Mouse (Mus musculus) cerebellum, postnatal 10 days (tissue): ENCODE data around the gene Aloxe3.

Experiments used
- DNase-seq, 2 experiments: peaks; one replicate each; pipeline ENCODE4 v3.0.0; 2021; ENCODE audit warnings: mixed read lengths in 2 of 2

Gene Aloxe3

DNA sequence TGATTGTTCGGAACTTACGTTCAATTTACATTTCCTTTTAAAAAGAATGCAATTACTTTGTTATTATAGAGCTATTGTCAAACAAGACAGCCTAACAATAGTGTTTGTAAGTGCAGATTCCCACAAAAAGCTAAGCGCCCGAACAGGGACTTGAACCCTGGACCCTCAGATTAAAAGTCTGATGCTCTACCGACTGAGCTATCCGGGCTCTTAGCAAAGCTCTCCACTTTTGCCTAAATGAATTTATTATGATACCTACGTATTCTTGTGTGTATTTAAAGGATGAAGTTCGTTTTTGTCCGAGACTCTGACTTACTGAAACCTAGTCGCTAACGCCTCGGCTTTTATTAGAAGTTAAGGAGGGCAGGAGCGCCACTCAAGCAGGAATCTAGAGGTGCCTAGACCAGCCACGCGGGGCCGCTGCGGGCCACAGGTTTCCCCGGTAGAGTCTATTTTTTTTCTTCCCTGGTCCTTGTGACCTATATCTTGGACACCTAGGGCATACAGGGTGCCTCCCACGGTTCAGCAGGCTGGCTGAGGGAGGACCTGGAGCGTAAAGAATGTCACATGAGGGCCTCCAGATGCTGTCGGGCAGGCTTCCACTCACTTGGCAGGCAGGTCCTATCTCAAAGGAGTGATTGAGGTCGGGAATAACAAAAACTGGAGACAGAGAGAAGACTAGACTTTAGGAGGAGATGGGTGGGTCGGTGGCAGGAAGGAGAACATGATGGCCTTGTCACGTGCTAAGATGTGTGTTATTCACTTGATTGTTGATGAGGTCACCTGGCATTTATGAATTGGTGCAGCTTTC, 450 bp upstream of the Aloxe3 start:
- DNase-seq, result peak; percentile 88 to 91

- DNase-seq, result peak; percentile 41 to 59
These were observed 416 bp downstream of the Aloxe3 start for GRCm38 (mm10) chr11:69125919-69126705.

DNA sequence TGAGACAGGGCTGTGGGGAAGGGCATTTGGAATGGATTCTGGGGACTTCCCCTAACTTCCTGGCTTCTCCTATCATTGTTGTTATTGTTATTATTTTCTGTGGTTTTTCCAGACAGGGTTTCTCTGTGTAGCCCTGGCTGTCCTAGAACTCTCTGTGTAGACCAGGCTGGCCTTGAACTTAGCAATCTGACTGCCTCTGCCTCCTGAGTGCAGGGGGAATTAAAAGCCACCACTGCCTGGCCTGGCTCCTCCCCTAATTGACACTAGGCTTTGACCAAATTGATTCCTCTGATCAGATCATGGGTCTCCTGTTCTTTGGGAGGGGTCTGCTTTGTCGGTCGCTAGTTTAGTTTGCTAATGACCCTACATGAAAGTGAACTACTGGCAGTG, 1.0 kb downstream of the Aloxe3 start:
- no peak for DNase-seq

DNA sequence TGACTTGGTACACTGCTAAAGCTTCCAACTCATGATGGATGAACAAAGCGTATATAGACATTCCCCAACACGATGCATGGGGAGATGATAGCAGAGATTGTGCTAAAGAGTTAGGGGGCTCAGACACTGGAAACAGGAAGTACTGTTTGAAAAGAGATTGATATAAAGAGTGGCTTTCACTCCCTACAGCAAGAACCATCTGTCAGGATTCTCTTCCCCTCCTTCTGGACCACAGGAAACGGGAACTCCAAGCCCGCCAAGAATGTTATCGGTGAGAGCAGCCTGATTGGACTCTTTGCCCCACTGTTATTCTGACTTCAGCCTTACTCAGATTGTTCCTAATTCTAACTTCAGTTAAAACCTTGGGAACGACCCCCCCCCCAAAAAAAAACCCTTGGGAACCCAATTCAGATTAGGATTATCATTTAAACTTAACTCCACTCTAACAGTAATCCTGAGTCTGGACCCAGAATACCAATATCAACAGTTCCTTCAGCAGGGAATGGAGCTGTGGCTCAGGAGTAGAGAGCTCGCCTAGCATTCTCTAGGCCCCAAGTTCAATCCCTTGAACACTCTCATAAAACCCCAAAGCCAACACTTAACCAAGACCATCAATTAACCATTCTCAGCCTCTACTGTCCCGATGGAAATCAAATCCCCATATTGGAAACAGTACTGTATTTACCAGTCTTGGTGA, 2.9 kb downstream of the Aloxe3 start:
- no peak for DNase-seq

- DNase-seq, result no peak
These were observed 7.8 kb downstream of the Aloxe3 start for GRCm38 (mm10) chr11:69133566-69133922.

GRCm38 (mm10) chr11:69133923-69134621, 8.4 kb downstream of the Aloxe3 start:
- peak; percentile 71 to 75 for DNase-seq

GRCm38 (mm10) chr11:69134622-69134968, 8.9 kb downstream of the Aloxe3 start:
- no peak for DNase-seq

- DNase-seq, result no peak
These were observed 9.7 kb downstream of the Aloxe3 start for GRCm38 (mm10) chr11:69135361-69135760.

- peak; percentile 68 to 73 for DNase-seq
These were observed 21.9 kb downstream of the Aloxe3 start for GRCm38 (mm10) chr11:69147546-69147945.

DNA sequence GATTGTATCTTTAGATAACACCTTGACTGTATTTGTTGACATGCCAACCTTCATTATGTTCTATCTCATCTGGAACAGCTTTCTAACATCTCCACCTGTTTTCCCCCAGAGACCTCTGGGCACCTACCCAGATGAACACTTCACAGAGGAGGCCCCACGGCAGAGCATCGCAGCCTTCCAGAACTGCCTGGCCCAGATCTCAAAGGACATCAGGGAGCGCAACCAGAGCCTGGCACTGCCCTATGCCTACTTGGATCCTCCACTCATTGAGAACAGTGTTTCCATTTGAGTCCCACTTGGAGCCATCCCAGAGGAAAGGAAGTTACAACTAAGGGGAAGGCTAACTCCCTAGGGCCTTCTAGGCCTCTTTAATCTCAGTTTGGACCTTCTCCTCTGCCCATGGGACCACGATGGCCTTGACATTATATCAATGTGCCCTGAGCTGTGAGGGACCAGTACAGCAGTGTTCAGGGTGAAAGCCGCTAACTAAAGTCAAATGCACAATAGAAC, 22.8 kb downstream of the Aloxe3 start:
- DNase-seq, result peak; percentile 52 to 63

GRCm38 (mm10) chr11:69149728-69150127, 24.0 kb downstream of the Aloxe3 start:
- DNase-seq, result peak; percentile 82 to 86

DNA sequence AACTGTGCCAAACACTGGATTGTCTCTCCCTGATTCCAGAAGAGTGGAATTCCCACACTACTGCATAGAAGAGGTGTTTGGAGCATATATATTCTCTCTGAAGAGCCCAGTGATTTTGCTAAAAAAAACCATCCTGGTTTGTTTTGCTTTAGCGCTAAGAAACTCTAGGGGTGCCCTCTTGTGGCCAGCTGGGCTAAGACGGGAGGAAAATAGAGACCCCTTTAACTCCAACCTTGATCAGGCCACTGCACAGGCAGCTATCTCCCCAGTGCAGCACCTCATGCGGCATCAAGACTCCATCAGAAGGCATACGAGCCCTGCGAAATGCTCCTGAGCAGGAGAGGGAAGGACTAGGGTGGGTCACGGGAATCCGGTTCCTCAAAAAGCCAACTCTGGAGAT, 24.7 kb downstream of the Aloxe3 start:
- peak; percentile 92 for DNase-seq

DNA sequence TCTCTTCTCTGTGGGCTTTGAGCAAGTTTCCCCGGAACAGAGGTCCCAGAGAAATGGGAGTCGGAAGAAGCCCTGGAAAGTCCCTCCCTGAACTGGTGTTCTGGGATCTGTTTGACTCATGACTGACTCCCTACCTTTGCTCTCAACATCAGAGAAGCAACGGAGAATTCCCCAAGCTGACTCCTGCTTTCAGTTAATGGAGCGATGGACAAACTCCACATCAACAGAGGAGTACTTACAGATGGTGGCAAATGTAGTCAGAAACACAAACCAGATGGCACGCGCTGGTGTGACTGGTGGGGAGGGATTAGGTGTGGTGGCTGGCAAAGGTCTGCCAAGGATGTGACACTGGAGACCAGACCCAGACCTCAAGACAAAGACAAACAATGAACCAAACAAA, 25.3 kb downstream of the Aloxe3 start:
- DNase-seq, result no peak

DNA sequence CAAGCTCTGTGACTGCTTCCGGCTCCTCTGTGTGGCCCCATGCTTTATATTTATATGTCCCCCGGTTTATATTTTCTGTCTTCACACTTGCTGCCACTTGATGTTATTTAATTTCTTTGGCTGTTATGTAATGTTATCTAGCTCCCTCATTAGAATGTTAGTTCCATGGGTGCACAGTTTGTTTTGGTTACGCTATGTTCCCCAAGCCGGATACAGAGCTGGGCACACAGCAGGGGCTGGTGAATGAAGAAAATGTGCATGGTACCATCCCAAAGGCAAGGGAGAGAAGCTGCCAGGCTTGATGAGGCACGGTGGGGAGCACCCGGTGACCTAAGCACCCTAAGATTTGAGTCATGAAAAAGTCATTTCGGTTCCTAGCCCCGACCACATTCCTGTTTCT, 28.1 kb downstream of the Aloxe3 start:
- no peak for DNase-seq

DNA sequence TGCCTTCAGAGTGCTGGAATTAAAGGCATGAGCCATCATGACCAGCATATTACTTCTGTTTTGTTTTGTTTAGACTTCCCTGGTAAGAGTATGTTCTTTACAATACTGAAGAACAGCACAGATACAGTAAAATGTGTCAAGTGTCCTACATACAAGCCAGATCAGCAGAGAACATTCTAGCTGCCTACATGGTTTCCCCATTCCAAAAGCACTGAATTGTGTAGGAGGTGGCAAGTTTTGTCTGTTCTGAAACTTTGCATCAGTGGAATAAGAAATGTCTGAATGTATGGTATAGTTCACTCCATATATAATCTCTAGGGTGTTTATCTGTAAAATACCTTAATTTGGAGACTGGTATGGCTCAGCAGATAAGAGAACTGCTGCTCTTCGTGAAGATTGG, 29.7 kb downstream of the Aloxe3 start:
- no peak for DNase-seq

- peak; percentile 55 to 62 for DNase-seq
These were observed 31.1 kb downstream of the Aloxe3 start, which contains the start of gene Alox12b for GRCm38 (mm10) chr11:69156800-69157199. Alox12b (plus strand) TSS chr11:69156989.

DNA sequence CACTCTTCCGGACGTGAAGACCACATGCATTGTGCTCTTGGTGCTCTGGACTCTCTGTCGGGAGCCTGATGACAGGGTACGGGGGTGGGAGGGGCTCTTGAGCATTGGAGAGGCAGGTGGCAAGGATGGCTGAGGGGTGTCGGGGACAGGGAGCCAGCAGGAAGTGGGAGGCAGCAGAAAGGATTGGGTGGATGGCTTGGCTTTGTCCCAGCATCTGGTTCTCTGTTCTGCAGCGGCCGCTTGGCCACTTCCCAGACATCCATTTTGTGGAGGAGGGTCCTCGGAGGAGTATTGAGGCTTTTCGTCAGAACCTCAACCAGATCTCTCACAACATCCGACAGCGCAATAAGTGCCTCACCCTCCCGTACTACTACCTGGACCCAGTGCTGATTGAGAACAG, 43.6 kb downstream of the Aloxe3 start:
- DNase-seq, result peak; percentile 45 to 50

GRCm38 (mm10) chr11:69171626-69172025, 45.9 kb downstream of the Aloxe3 start:
- DNase-seq, result peak; percentile 81 to 86

- no peak for DNase-seq
These were observed 46.9 kb downstream of the Aloxe3 start for GRCm38 (mm10) chr11:69172606-69173005.

- DNase-seq, result no peak
These were observed 49.0 kb downstream of the Aloxe3 start for GRCm38 (mm10) chr11:69174722-69175121.

DNA sequence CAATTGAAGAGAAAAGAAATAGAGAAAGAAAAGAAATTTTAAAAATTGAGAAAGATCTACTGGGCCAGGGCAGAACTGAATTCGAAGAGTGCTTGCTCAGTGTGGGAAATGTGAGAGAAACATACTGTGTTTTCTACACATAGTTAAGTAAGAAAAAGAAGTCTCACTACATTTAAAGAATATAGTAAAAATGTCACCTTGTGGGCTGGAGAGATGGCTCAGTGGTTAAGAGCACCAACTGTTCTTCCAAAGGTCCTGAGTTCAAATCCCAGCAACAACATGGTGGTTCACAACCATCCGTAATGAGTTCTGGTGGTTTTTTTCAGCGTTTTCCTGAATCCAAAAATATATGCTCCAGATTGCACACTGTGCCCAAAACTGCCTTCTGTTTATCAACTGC, 52.8 kb downstream of the Aloxe3 start:
- DNase-seq, result no peak

GRCm38 (mm10) chr11:69179512-69179911, 53.8 kb downstream of the Aloxe3 start:
- DNase-seq, result no peak

- DNase-seq, result no peak
These were observed 54.4 kb downstream of the Aloxe3 start for GRCm38 (mm10) chr11:69180120-69180519.
